Mouse (Mus musculus) telencephalon, adult 2 months (tissue): ENCODE measurements at regions not wholly inside any gene's neighbourhood (a gene's known extent, or its start where the extent isn't known, plus 50 kb on each side); places are given as distances from the start of the nearest gene placed in this dataset.

ENCODE experiments used
- DNase-seq: peaks from one replicate; pipeline ENCODE4 v3.0.0-alpha.2; 2011; ENCODE audit warnings: low read depth, low spot score

DNA sequence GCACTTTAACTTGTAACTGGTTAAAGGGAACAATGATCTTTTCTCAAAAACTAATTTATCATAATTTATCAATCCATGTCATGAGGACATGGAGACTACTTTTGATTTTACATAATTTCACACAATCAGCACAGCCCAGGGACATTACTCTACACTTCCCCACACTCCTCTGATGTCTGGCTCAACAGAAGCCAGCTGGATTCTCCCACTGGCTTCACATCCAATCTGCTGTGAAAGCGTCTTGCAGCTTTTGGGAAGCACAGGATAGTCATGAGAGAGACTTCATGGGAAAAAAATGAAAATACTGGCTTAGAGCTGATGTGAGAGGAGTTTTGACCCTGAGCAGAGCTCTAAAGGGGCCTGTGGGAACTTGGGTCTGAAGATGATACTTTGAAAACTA lies 61.7 kb upstream of the Hrasls start:
- DNase-seq = peak; percentile 40

DNA sequence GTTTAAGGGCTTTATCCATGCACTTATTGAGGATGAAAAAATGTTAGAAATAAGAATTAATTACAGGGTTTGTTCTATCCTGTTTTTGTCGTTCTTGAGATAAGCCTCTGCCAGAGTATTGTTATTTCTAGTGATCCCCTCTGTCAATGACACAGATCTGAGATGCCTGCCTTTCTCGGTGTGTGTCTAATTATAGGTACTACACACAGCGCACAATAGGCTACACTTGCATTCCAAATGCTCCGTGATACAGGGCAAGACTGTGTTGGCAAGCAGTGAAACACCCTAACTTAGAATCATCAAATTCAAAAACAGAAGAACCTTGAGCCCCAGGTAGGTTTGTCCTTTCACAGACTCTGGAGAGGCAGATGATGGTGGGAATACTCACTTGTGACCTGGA lies 90.3 kb upstream of the Hrasls start:
- no peak for DNase-seq

DNA sequence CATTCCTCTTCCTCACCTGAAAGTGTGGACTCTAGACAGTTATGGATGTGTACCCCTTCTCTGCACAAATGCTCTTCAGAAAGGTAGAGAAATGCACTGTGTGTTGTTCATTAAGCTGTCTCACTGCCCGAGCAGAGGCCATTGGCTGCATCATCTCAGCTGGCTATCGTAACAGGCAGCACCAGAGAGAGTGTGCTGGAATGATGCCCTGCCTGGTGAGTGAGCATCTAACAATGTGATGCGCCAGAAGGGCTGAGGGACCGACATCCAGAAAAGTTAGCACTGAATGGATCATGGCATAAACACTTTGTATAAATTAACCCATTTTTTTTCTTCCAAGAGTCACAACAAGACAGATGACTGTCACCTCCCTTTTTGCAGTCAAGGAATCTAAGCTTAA lies 112.7 kb upstream of the Hrasls start:
- no peak for DNase-seq

DNA sequence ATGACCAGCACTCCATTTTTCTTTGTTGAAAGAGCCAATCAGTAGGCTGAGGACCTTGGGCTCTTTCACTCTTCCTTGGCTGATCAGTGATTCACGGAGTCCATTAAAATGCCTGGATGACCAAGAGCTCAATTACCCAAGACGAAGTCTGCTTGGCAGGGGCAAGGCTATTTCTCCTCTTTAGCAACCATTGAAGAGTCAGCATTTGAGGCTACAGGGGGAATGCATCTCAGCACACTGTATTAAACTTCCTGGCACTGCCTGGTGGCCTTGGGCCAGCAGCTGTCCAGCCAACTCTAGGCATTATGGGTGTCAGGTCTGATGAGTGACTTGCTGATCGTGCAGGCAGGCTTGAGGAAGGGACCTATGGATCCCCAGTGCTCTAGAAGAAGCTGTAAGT lies 136.5 kb upstream of the Mb21d2 start:
- no peak for DNase-seq

DNA sequence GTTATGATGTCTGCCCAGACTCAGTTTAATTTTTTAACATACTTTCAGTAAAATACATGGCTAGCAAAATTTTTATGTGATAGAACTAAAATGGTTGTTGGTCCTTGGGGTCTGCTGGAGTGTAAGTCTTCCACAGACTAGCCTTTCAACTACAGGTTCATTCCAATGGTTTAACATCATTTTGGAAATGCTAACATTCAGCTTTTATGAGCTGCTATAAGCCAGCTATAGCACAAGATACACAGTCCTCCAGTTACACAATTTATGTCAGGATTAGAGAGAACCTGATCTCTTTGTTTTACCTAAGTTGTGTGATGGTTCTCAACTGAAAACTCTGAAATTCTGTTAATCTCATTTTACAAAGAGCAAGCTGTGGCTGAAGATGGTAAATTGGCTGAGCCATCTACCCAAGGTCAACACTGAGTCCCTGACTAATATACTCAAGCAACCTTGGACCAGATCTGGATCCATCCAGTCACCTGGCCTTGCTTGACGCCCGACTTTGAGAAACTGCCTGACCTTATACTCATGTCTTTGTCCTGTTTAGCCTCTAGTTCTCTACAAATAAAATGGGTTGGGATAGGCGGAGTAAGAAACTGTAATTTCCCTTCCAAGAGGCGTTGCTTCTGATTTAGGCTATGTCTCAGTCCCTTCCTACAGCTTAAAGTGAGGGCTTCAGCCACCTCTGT lies 135.8 kb upstream of the Mb21d2 start:
- DNase-seq = no peak

DNA sequence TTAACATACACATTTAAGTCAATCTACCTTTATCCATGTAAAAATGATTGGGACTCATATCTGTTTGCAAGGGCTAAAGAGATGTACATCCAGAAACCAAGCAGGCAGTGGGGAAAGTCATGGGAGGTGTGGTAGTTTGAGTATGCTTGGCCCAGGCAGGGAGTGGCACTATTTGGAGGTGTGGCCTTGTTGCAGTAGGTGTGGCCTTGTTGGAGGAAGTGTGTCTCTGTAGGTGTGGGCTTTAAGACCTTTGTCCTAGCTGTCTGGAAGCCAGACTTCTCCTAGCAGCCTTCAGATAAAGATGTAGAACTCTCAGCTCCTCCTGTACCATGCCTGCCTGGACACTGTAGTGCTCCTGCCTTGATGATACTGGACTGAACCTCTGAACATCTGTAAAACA lies 133.9 kb upstream of the Mb21d2 start:
- DNase-seq = no peak

DNA sequence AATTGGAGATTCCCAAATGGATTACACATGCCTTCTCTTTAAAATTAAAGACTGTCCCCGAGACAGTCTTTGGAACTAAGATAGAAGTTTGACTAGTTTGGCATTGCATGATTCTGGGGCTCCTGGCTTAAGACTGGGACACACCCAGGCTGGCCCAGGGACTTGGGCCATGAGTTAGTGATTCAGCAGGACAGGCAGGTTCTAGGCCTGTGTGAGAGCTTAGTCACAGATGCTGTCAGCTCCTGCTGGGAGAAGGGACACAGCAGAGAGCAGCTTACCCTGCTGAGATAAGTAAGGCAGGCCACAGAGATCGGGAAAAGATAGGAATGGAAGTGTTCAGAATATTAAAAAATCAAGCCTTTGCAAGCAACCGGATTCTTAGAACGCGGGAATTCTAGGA lies 127.6 kb upstream of the Mb21d2 start:
- no peak for DNase-seq

DNA sequence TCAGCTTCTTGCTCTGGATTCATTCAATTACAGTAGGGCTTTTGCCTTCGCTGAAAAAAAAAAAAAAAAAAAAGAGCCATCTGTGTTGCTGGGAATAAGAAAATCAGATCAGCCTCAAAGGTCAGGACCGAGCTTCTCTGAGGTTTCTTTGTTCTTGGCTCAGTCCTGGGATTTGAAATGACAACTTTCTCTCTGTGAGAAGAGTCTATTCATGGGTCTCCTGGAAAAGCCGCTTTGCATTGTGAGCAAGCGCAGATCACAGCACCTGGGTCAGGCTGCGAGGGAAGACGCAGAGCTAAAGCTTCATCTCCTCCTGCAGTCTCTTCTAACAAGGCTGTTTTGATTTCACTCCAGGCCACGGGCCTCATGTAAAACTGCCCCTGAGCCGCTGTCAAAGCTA lies 125.0 kb upstream of the Mb21d2 start:
- DNase-seq = peak; percentile 13

DNA sequence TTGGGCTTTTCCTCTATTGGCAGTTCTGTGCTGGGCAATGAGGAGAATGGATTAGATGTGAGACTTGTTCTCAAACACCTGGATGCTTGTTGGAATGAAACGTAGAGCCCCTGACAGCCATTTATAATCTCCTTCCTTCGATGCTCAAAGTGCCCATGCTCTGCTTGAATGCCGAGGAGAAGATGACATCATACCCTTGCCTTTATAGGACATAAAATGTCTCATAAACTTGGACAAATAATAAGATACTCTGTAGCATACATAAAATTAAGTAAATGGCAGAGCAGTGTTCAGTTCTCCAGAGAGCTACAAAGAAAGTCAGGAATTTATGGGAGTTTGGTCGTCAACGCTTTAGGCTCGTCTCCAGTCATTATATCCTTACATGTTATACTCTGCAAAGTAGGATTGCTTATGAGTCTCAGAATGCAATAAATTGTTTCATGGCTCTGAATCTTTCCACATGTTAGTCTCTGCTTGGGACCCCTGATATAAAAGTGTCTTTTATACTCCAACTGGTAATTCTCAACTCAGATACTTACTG lies 117.0 kb upstream of the Mb21d2 start:
- DNase-seq = no peak

DNA sequence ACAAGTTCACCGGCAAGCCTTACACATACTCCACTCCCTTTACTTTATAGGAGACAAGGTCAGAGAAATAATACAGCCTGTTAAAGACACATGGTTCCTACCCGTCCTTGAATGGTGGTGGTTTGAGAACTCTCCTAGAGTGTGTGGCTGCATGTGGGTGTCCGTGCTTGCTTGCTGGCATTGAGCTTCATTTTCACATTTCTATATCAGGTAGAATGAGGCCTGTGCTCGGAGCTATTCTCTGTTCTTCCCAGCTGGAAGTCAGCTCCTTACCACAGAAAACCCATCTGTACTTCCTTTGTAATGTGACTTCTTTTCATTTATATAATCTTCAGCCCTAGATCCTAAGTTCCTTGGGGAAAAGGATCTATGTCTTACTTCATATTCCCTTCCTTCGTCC lies 106.0 kb upstream of the Mb21d2 start:
- DNase-seq = peak; percentile 46

DNA sequence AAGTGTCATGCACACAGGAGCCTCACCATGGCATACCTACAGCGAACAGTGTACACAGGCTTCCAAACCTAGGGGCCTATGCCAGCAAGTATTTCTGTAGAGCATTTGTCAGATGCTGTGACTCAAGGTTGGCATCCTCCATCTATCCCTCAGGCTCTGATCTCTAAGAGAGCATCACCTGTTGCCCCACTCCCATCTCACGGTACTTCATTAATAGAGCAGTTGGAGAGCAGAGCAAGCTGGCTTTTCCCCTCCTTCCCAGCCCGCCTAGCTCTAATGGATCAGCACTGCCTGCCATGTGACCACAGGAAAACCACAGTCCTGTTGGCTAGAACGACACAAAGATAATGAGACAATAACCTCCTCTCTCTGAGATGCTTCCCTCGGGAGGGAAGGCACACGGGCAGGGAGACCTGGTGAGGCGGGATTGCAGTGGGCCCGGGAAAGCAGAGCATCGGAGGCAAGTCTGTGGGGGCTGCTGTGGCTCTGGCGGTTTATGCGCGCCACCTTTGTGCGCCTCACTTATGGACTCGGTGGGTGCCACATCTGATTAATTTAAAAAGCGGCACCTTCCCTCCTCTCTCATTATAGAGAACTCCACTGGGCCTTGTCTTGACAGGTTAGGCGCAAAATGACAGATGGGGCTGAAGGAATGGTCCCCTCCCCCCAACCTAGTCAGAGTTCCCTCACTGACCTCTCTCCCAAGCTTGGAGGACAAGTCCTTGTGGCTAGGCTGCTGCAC lies 104.8 kb upstream of the Mb21d2 start:
- no peak for DNase-seq

DNA sequence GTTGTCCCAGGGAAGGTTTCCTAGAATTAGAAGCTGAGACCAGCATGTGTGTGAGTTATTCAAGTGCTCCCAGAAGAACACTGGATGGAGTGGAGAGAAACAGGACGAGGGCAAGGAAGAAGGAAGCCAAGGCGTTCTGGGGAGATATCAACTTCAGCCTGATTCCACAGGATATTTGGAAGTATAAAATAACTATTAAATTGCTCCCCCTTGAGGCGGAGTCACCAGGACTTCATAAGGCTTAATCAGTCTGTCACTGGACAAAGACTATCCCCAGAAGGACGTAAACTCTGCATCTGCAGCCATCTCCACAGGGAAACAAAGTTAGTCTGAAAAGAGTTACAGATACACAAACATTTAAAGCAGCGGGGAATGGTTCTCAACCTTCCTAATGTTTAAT lies 103.9 kb upstream of the Mb21d2 start:
- no peak for DNase-seq

DNA sequence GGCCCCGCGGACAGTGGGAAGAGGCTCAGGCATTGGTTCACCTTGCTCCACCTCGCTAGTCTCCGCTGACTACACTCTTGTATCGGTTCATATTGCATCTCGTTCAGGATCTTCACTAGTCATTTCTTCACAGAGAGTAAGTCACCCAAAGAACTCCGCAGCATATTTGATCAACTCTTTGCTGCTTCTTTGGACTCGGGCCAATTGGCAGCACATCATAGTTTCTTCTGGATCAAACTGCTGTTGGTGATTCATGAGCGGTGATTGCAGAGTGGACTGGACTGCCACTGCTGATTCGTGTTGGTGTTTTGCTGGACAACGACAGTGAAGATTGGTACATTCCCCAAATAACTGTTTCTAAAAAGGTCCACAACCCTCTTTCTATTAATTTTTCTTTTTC lies 98.4 kb upstream of the Mb21d2 start:
- DNase-seq = no peak

DNA sequence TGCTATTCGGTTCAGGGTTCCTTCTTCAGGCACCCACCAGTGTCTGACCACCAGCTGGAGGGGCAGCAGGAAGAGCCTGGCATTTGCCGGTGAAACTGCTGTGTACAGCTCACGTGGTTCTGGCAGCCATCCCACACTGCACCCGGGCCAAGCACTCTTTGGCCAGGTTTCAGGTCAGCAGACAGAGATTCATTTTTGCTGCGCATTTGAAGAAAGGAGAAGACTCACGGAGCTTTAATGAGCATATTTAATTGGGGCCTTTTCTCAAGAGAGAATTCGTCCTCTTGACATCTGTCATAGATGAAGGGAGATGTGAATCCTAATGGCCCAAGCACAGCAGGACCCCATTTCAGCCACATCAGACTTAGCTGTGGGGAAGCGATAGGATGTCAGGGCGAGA lies 71.8 kb upstream of the Mb21d2 start:
- DNase-seq = no peak

DNA sequence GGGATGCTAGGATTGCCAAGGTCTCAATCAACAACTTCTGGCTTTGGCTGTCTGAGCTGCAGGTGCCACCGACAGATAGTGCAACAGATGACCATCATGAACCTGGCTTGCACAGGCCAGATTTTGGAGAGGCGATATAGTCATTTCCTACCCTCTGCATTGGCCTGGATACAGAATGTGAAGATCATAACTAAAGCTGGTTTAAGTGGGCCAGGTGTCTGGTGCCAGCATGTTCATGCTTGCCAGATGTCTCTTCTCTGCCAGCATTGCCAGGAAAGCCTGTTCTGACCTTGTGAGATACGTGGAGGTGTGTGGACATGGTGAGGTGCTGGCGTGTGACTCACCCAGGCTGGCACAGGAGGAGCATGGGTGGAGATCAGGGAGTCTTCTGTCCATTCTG lies 70.2 kb upstream of the Mb21d2 start:
- no peak for DNase-seq

DNA sequence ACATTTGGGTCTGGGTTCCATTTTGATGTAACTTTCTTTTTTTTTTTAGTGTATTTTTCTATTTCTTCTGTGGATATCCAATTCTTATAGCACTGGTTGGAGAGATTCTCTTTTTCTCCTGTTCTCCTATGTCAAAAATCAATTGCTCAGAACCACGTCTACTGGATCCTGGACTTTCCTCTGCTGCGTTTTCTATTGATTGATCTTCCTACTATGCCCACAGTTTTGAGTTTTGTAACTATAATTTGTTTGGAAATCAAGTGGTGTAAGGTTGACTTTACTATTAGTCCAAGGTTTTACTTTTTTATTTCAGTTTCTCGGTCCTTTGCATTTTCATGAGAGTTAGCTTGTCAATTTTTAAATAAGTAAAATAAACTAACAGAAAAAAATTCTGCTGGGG lies 67.2 kb upstream of the Mb21d2 start:
- no peak for DNase-seq

DNA sequence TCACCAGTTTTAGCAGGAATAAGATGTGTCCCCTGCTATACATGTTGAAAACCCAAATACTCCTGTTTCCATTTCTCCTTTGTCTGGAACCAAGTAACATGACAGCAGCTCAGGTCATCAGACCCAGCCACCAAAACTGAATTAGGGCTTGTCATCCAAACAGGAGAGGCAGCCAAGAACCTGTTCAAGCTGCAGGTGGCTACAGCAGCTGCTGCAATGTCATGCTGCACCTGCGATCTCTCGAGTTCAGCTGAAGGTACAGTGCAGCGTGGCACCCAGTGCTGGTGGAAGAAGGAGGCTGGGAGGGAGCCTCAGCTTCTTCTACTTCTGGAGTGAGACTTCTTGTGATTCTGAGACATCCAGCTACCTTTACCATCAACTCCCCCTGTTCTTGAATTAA lies 61.2 kb upstream of the Mb21d2 start:
- DNase-seq = no peak

DNA sequence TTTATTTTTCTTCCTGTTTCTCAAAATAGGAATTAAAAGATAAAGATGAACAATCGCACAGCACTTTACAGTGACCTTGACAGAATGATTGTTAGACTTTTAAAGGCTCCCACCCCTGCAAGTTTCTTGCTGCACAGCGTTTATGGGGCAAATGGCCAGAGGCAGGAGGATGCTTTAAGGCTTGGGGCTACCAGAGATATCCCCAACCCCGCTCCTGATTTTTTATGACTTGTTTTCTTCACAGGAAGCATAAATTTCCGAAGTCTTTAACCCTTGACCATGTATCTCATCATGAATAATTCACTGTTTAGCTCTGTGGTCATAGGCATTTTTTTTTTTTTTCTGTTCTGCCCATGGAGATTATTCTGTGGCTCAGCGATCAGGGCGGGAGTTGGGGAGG lies 55.5 kb upstream of the Mb21d2 start:
- no peak for DNase-seq

DNA sequence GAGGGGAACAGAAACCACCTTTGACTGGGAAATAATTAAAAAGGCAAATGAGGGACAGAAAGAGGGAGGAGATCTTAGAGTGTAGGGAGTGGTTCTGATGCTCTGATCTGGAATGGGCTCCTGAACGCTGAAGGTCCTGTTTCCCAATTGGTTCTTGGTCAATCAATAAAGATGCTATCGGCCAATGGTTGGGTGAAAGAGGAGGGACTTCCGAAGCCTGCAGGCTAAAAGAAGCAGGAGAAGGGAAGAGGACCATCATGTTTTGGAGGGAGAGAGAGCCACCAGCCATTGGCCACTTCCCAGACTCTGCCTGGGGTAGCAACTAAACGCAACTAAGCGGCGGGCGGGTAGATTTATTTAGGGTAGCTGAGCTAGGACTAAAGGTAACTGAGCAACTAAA lies 53.4 kb upstream of the Mb21d2 start:
- no peak for DNase-seq
